16 mouse cellular contexts compared by ENCODE assay signal in genomic region chr17:24932431-24932830, GRCm38 (mm10).
"Had no signal": no experiment of that assay in that cellular context is flagged by ENCODE, and none has a peak within 500 bp of the region (broad histone marks: within the 10 kb centered on the region; RNA-seq: fewer than 3 reads in every experiment).

No protein-coding gene starts in this region.

- H3K4me2 ChIP-seq: kidney, embryonic 15.5 days; limb, embryonic 12.5 days; limb, embryonic 15.5 days; liver, embryonic 13.5 days; midbrain, embryonic 11.5 days; neural tube, embryonic 13.5 days; stomach, embryonic 15.5 days had no signal

- H3K9me3 ChIP-seq: kidney, embryonic 15.5 days; limb, embryonic 12.5 days; limb, embryonic 15.5 days; liver, embryonic 13.5 days; neural tube, embryonic 13.5 days; stomach, embryonic 15.5 days had no signal

- H3K4me3 ChIP-seq: kidney, embryonic 15.5 days; limb, embryonic 12.5 days; limb, embryonic 15.5 days; liver, embryonic 13.5 days; neural tube, embryonic 13.5 days; stomach, embryonic 15.5 days had no signal

- DNase-seq: left cerebral cortex, postnatal 4 days; liver, embryonic 13.5 days; lung, adult 2 months; lung, postnatal 14 days; lung, postnatal 4 days; midbrain, embryonic 14.5 days; retina, postnatal 1 day; right cerebral cortex, postnatal 25 days; spleen, adult 18-20 months; thymus, postnatal 25 days had no signal

- H3K27ac ChIP-seq: kidney, embryonic 15.5 days; limb, embryonic 12.5 days; limb, embryonic 15.5 days; liver, embryonic 13.5 days; neural tube, embryonic 13.5 days; stomach, embryonic 15.5 days had no signal

- H3K27me3 ChIP-seq: kidney, embryonic 15.5 days; limb, embryonic 12.5 days; limb, embryonic 15.5 days; liver, embryonic 13.5 days; neural tube, embryonic 13.5 days; stomach, embryonic 15.5 days had no signal

- H3K9ac ChIP-seq: kidney, embryonic 15.5 days; limb, embryonic 12.5 days; limb, embryonic 15.5 days; stomach, embryonic 15.5 days had no signal
